9 mouse cellular contexts compared by ENCODE assay signal in the genomic region with DNA sequence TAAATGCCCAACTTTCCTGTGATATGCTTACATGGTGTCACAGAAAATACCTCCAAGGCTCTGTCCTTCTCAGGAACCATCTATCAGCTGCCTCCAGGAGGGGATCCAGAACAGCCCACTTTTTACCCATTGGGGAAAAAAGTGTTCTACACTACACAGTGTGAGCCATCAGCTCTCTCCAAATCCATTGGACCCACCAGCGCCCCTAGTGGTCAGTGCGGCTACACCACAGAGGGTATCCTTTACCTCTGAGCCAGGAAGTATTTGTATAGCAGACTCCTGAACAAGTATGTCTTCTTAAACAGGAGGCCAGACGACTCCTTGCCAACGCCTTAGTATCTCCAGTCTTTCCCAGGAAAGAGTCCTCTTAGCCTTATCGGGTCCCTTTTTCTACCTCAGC. TPM values are rescaled to one million over a fixed set of nuclear protein-coding genes. Genes with fewer than 3 reads are reported as not detected.
A peak's percentile ranks its signal among the peaks of the same experiment; 100 is the strongest.
DNase-seq lines count a peak whose midpoint lies in the region; ATAC-seq lines count a peak whose summit lies in the region.
"Had no signal": no experiment of that assay in that cellular context is flagged by ENCODE, and none has a peak within 500 bp of the region (broad histone marks: within the 10 kb centered on the region; RNA-seq: fewer than 3 reads in every experiment).

No protein-coding gene starts in this region.

- no peak overlapping the region for H3K4me2 ChIP-seq in liver, embryonic 12.5 days

- DNase-seq in cerebellum, postnatal 10 days, result peak; percentile 77 to 79
- peak; percentile 44 for DNase-seq in liver
- peak; percentile 59 for DNase-seq in adrenal gland, postnatal 25 days
- DNase-seq in kidney, postnatal 14 days, result peak; percentile 33
- DNase-seq in retina, postnatal 1 day, result peak; percentile 15

- H3K9me3 ChIP-seq in liver, embryonic 12.5 days (replicated peaks), result no peaks in the 10 kb centered on the region

- no peaks in the 10 kb centered on the region for H3K4me1 ChIP-seq in liver, embryonic 12.5 days
- H3K4me1 ChIP-seq: megakaryocyte, embryonic 14.5 days had no signal

- H3K9ac ChIP-seq in liver, embryonic 12.5 days, result no peak overlapping the region

- H3K4me3 ChIP-seq in liver, embryonic 12.5 days, result no peak overlapping the region
- H3K4me3 ChIP-seq: megakaryocyte, embryonic 14.5 days had no signal

- no peak for ATAC-seq in cerebellum, adult (ENCODE audit: insufficient number of reproducible peaks, low FRiP score, low TSS enrichment)
- ATAC-seq in liver, embryonic 12.5 days, result no peak
- no peak for ATAC-seq in frontal cortex, adult (ENCODE audit: low TSS enrichment)

- no peak overlapping the region for H3K27ac ChIP-seq in liver, embryonic 12.5 days

- H3K36me3 ChIP-seq in liver, embryonic 12.5 days, result no peaks in the 10 kb centered on the region

- WGBS in liver, embryonic 12.5 days (ENCODE audit: insufficient replicate concordance), result 67% methylated on average over 5 of the region's 5 CpGs

- no peaks in the 10 kb centered on the region for H3K27me3 ChIP-seq in liver, embryonic 12.5 days (replicated peaks)

RNA-seq across cellular contexts. Expression of gene Nkd2, which starts 32.4 kb away (rescaled TPM):
- polyA plus RNA-seq in liver, embryonic 12.5 days (2016; fragmentation: Nextera tagmentation; extraction: Ambion mirVana), result 0.21 and 0.42 TPM in 2 replicates
- 1.2 and 1.8 TPM in 2 replicates for total RNA-seq in adrenal gland, postnatal 25 days (2021)

RNA-seq across cellular contexts. Expression of gene Trip13, which starts 57.8 kb away (rescaled TPM):
- polyA plus RNA-seq in liver, embryonic 12.5 days (2016; fragmentation: Nextera tagmentation; extraction: Ambion mirVana), result 37.6 and 38.6 TPM in 2 replicates
- total RNA-seq in adrenal gland, postnatal 25 days (2021), result 1.4 and 3.3 TPM in 2 replicates

RNA-seq across cellular contexts. Expression of gene Brd9, which starts 57.8 kb away (rescaled TPM):
- polyA plus RNA-seq in liver, embryonic 12.5 days (2016; fragmentation: Nextera tagmentation; extraction: Ambion mirVana), result 19.9 and 20.2 TPM in 2 replicates
- 29.2 and 37.5 TPM in 2 replicates for total RNA-seq in adrenal gland, postnatal 25 days (2021)

Comparison
In these comparisons a context has a peak if more than half of its experiments do, and no peak if none do; other contexts are left out.
1. DNase-seq: peak in every context shown above with its lines; median percentile 78 in cerebellum, postnatal 10 days; 59 in adrenal gland, postnatal 25 days; 44 in liver; 33 in kidney, postnatal 14 days; 15 in retina, postnatal 1 day.